Mouse (Mus musculus) heart, postnatal 0 days (tissue): ENCODE results near the gene Sufu.
A peak's percentile ranks its signal among the peaks of the same experiment; 100 is the strongest.

Experiments used
- CTCF ChIP-seq: IDR thresholded peaks from 2 replicates; pipeline ENCODE4 v1.5.1; 2016; ENCODE audit warnings: antibody characterized with exemption, control low read depth, low read depth
- EP300 ChIP-seq: IDR thresholded peaks from 2 replicates; pipeline ENCODE4 v1.6.1; 2016; ENCODE audit warnings: antibody characterized with exemption, low read depth

- no peak for TF ChIP-seq CTCF
- 0 out of 2 replicates have a peak, but pooled peaks have one; percentile 17 for TF ChIP-seq EP300
Measured at GRCm38 (mm10) chr19:46471324-46472093, 74.8 kb downstream of the Sufu start.
